Mouse (Mus musculus): ENCODE data around the gene Rab43.

- TF ChIP-seq E2F4 (IDR thresholded peaks at IDR 0.05; ENCODE audit: insufficient read depth) (no peak), POLR2A (IDR thresholded peaks at IDR 0.05; ENCODE audit: insufficient read length, low read depth) (no peak)
These were observed 25.3 kb downstream of the Rab43 start for GRCm38 (mm10) chr6:87786621-87787020.

Measured in myocyte (in vitro differentiated cells).